Mouse (Mus musculus) splenic B cell, adult 2 months (primary cell): Measurements from ENCODE around the gene Mt4.
"Not testable (repeated sequence)": the region's sequence is repeated elsewhere in the genome, so short reads cannot be mapped to it uniquely, and the experiment has no call there.

ENCODE experiments used
- DNase-seq: peaks from one replicate; pipeline ENCODE4 v3.0.0-alpha.2; 2011; ENCODE audit warnings: low read depth, low spot score
- H3K27me3 ChIP-seq: 2 replicates; pipeline ENCODE4 v1.6.1; 2012; ENCODE audit warnings: mild to moderate bottlenecking, low read length, moderate library complexity, mixed read lengths; ENCODE audit not compliant: control insufficient read depth, poor library complexity, insufficient read depth, severe bottlenecking
- H3K36me3 ChIP-seq: 2 replicates; pipeline ENCODE4 v1.6.1; 2012; ENCODE audit warnings: mild to moderate bottlenecking, low read length, moderate library complexity, mixed read lengths; ENCODE audit not compliant: control insufficient read depth, poor library complexity, insufficient read depth, severe bottlenecking

The Mt4 gene

GRCm38 (mm10) chr8:94156092-94156491, 19.1 kb downstream of the Mt4 start:
- no peak for DNase-seq
- Histone ChIP-seq H3K36me3 (no peaks in the 10 kb centered on the region), H3K27me3 (no peaks in the 10 kb centered on the region)

- DNase-seq, H3K36me3 ChIP-seq, H3K27me3 ChIP-seq: not testable (repeated sequence)
These were observed 28.8 kb downstream of the Mt4 start for GRCm38 (mm10) chr8:94165772-94166171.

GRCm38 (mm10) chr8:94167244-94167643, 30.2 kb downstream of the Mt4 start:
- H3K27me3 ChIP-seq, result 0 out of 2 replicates have a peak, but pooled peaks cover 3% of the 10 kb centered on the region
- DNase-seq, result peak; percentile 86
- H3K36me3 ChIP-seq, result no peaks in the 10 kb centered on the region

- DNase-seq, result no peak
- Histone ChIP-seq H3K36me3 (no peaks in the 10 kb centered on the region), H3K27me3 (0 out of 2 replicates have a peak, but pooled peaks cover 3% of the 10 kb centered on the region)
These were observed 32.5 kb downstream of the Mt4 start for GRCm38 (mm10) chr8:94169547-94169946.

GRCm38 (mm10) chr8:94171321-94171755, 34.3 kb downstream of the Mt4 start:
- Histone ChIP-seq H3K27me3 (0 out of 2 replicates have a peak, but pooled peaks cover 3% of the 10 kb centered on the region), H3K36me3 (no peaks in the 10 kb centered on the region)
- no peak for DNase-seq

- no peaks in the 10 kb centered on the region for H3K36me3 ChIP-seq
- 0 out of 2 replicates have a peak, but pooled peaks cover 3% of the 10 kb centered on the region for H3K27me3 ChIP-seq
- DNase-seq, result peak; percentile 24
These were observed 35.2 kb downstream of the Mt4 start, which contains the start of gene Mt2 for GRCm38 (mm10) chr8:94172075-94172808. Gene Mt2 (plus strand): TSS chr8:94172664.

GRCm38 (mm10) chr8:94172809-94173732, 36.1 kb downstream of the Mt4 start:
- DNase-seq, result no peak
- Histone ChIP-seq H3K36me3 (no peaks in the 10 kb centered on the region), H3K27me3 (0 out of 2 replicates have a peak, but pooled peaks cover 3% of the 10 kb centered on the region)

- H3K36me3 ChIP-seq, result no peaks in the 10 kb centered on the region
- H3K27me3 ChIP-seq, result 0 out of 2 replicates have a peak, but pooled peaks cover 3% of the 10 kb centered on the region
- DNase-seq, result no peak
These were observed 36.9 kb downstream of the Mt4 start for GRCm38 (mm10) chr8:94173848-94174403.

- Histone ChIP-seq H3K27me3 (peaks cover 3% of the 10 kb centered on the region; the same call in 1 of the 2 replicates), H3K36me3 (no peaks in the 10 kb centered on the region)
- no peak for DNase-seq
These were observed 37.7 kb downstream of the Mt4 start for GRCm38 (mm10) chr8:94174619-94175213.

- no peak for DNase-seq
- no peaks in the 10 kb centered on the region for H3K36me3 ChIP-seq
- H3K27me3 ChIP-seq, result no peaks in the 10 kb centered on the region; the same call in 1 of the 2 replicates
These were observed 40.9 kb downstream of the Mt4 start for GRCm38 (mm10) chr8:94177716-94178390.

GRCm38 (mm10) chr8:94178857-94179712, 42.1 kb downstream of the Mt4 start, which contains the start of gene Mt1:
Gene Mt1 (plus strand): TSS chr8:94179082.
- DNase-seq, result peak; percentile 78
- H3K27me3 ChIP-seq, result no peaks in the 10 kb centered on the region; the same call in 1 of the 2 replicates
- no peaks in the 10 kb centered on the region for H3K36me3 ChIP-seq

- peak; percentile 27 for DNase-seq
- no peaks in the 10 kb centered on the region for H3K36me3 ChIP-seq
These were observed 42.9 kb downstream of the Mt4 start for GRCm38 (mm10) chr8:94179713-94180560.

More at GRCm38 (mm10) chr8:94179713-94180560, 42.9 kb downstream of the Mt4 start:
- H3K27me3 ChIP-seq, result no peaks in the 10 kb centered on the region; the same call in 1 of the 2 replicates
